In genomic region chr6:85765532-85765931, GRCm38 (mm10) we compare ENCODE assay signal across 11 mouse cellular contexts. TPM values are rescaled to one million over a fixed set of nuclear protein-coding genes. Genes with fewer than 3 reads are reported as not detected.
DNase-seq lines count a peak whose midpoint lies in the region; ATAC-seq and TF ChIP-seq lines count a peak whose summit lies in the region.
"Not testable (repeated sequence)": the region's sequence is repeated elsewhere in the genome, so short reads cannot be mapped to it uniquely, and the experiment has no call there.
"Had no signal": no experiment of that assay in that cellular context is flagged by ENCODE, and none has a peak within 500 bp of the region (broad histone marks: within the 10 kb centered on the region; RNA-seq: fewer than 3 reads in every experiment).

Gene Nat8f3, minus strand, starts transcription at chr6:85765754.

- not testable (repeated sequence) for TF ChIP-seq RAD21 in CH12.LX (IDR thresholded peaks at IDR 0.05; ENCODE audit: low read depth, low read length)

- 56% methylated on average over 13 of the region's 13 CpGs for WGBS in kidney, adult 2 months
- 67% methylated on average over 13 of the region's 13 CpGs for WGBS in midbrain, postnatal 0 days
- WGBS in stomach, postnatal 0 days: 63% methylated on average over 13 of the region's 13 CpGs

- not testable (repeated sequence) for H3K9me3 ChIP-seq in CH12.LX (replicated peaks; ENCODE audit: low read length); midbrain, postnatal 0 days (ENCODE audit: low read length); stomach, postnatal 0 days (ENCODE audit: control insufficient read depth, low read length)

- not testable (repeated sequence) for TF ChIP-seq EP300 in CH12.LX (IDR thresholded peaks at IDR 0.05; ENCODE audit: low read length); stomach, postnatal 0 days (optimal IDR thresholded peaks at IDR 0.05)

- H3K4me3 ChIP-seq in CH12.LX (replicated peaks in 1 of 3; ENCODE audit: low read depth in 2 of 3, low read length in 2 of 3, poor library complexity in 1 of 3); kidney, adult 2 months (ENCODE audit: insufficient read depth, low read depth, low read length); left cerebral cortex, adult 2 months; midbrain, postnatal 0 days (ENCODE audit: low read depth, low read length); stomach, postnatal 0 days (ENCODE audit: low read depth, low read length): not testable (repeated sequence)

- in situ Hi-C loops in CH12.LX (cut with MboI; ENCODE audit: low pct_ligation_motif_present, low pct_unique_long_range_greater_than_20kb, low sequenced_read_pairs): not testable (repeated sequence)

- not testable (repeated sequence) for H3K27ac ChIP-seq in CH12.LX (ENCODE audit: insufficient read depth, low read depth); kidney, adult 2 months (ENCODE audit: insufficient read depth, low read depth, low read length); left cerebral cortex, adult 2 months; midbrain, postnatal 0 days (ENCODE audit: low read depth, low read length); stomach, postnatal 0 days (replicated peaks)

- peak; percentile 1 for DNase-seq in CH12.LX (ENCODE audit: extremely low read depth)
- peak; percentile 29 for DNase-seq in adrenal gland, postnatal 25 days
- DNase-seq in embryo, embryonic 11 days: peak; percentile 2
- DNase-seq in heart, adult 11 months: peak; percentile 89
- peak; percentile 47 for DNase-seq in kidney, adult 2 months
- peak; percentile 19 to 24 for DNase-seq in left cerebral cortex, adult 2 months (ENCODE audit: extremely low spot score in 1 of 2, low spot score in 2 of 2)
- DNase-seq in midbrain, postnatal 0 days (ENCODE audit: low spot score): peak; percentile 8
- peak; percentile 21 for DNase-seq in stomach, postnatal 0 days (ENCODE audit: low spot score)

- intact Hi-C loops in left cerebral cortex, adult 2 months (cut with DNase I): not testable (repeated sequence)

- not testable (repeated sequence) for ATAC-seq in midbrain, postnatal 0 days (ENCODE audit: low FRiP score); stomach, postnatal 0 days (ENCODE audit: low FRiP score, low TSS enrichment)

- not testable (repeated sequence) for H3K79me2 ChIP-seq in CH12.LX (replicated peaks; ENCODE audit: control insufficient read depth, extremely low read depth, insufficient read depth, poor library complexity, severe bottlenecking)

- H3K9ac ChIP-seq in CH12.LX (ENCODE audit: insufficient read depth, low read depth); midbrain, postnatal 0 days (replicated peaks; ENCODE audit: low read length, poor library complexity, severe bottlenecking); stomach, postnatal 0 days (ENCODE audit: low read length): not testable (repeated sequence)

- not testable (repeated sequence) for H3K27me3 ChIP-seq in CH12.LX (replicated peaks); kidney, adult 2 months (replicated peaks; ENCODE audit: control insufficient read depth, insufficient read depth, low read length); midbrain, postnatal 0 days (ENCODE audit: insufficient read depth, low read length); stomach, postnatal 0 days (ENCODE audit: control insufficient read depth, insufficient read depth, low read length)

- H3K4me1 ChIP-seq in CH12.LX (ENCODE audit: control insufficient read depth in 1 of 2, insufficient read depth in 2 of 2); kidney, adult 2 months (ENCODE audit: control insufficient read depth, insufficient read depth, low read length); midbrain, postnatal 0 days (ENCODE audit: insufficient read depth, low read length); stomach, postnatal 0 days (replicated peaks; ENCODE audit: control insufficient read depth, insufficient read depth): not testable (repeated sequence)

- not testable (repeated sequence) for H3K36me3 ChIP-seq in CH12.LX (replicated peaks in 1 of 2; ENCODE audit: control insufficient read depth in 1 of 2, insufficient read depth in 1 of 2, low read length in 1 of 2); kidney, adult 2 months (ENCODE audit: control insufficient read depth, insufficient read depth, low read length); midbrain, postnatal 0 days (ENCODE audit: insufficient read depth, low read length); stomach, postnatal 0 days (ENCODE audit: control insufficient read depth, insufficient read depth, low read length)

- not testable (repeated sequence) for TF ChIP-seq POLR2A in CH12.LX (IDR thresholded peaks at IDR 0.05; ENCODE audit: low read depth, low read length); kidney, adult 2 months (IDR thresholded peaks at IDR 0.05; ENCODE audit: low read depth, low read length)

- dilution Hi-C loops in CH12.LX (cut with MboI; ENCODE audit: extremely low pct_ligation_motif_present, extremely low pct_unique_long_range_greater_than_20kb, low sequenced_read_pairs): not testable (repeated sequence)

- H3K4me2 ChIP-seq in CH12.LX (ENCODE audit: insufficient read depth, low read depth, poor library complexity, severe bottlenecking); midbrain, postnatal 0 days (ENCODE audit: low read depth, low read length, poor library complexity, severe bottlenecking); stomach, postnatal 0 days (replicated peaks; ENCODE audit: low read depth): not testable (repeated sequence)

- TF ChIP-seq CTCF in CH12.LX (conservative IDR thresholded peaks at IDR 0.05 in 1 of 2, IDR thresholded peaks at IDR 0.05 in 1 of 2; ENCODE audit: low read depth in 2 of 2, low read length in 2 of 2): peak in 1 of 2 experiments; percentile 44; a peak in 2 of 4 replicates
- TF ChIP-seq CTCF in kidney, adult 2 months (conservative IDR thresholded peaks at IDR 0.05; ENCODE audit: insufficient read depth, insufficient read length, low read depth, low read length): peak; percentile 24
- TF ChIP-seq CTCF in left cerebral cortex, adult 2 months (IDR thresholded peaks at IDR 0.05): peak; percentile 43
- peak; percentile 15 for TF ChIP-seq CTCF in midbrain, postnatal 0 days (IDR thresholded peaks at IDR 0.05)
- peak; percentile 44 for TF ChIP-seq CTCF in stomach, postnatal 0 days (IDR thresholded peaks at IDR 0.05; ENCODE audit: low read depth)

RNA-seq across cellular contexts. Expression of gene Nat8f3, which starts in this region (rescaled TPM):
- total RNA-seq in CH12.LX (2012; rRNA removed) (not detected in 2 replicates), CH12.LX (2014; rRNA removed) (not detected in 2 replicates)
- polyA plus RNA-seq in CH12.LX (2012; ENCODE audit: insufficient read length, low read depth): not detected in 2 replicates
- total RNA-seq in adrenal gland, postnatal 25 days (2021): 1.7 TPM in 1 of 2 replicates, not detected in the other
- polyA plus RNA-seq in kidney, adult 2 months (2012; rRNA removed): 43.5 and 54.4 TPM in 2 replicates
- 1 to 10 TPM; 4.5 to 5.9 TPM for total RNA-seq in left cerebral cortex, adult 2 months (2021)
- total RNA-seq in midbrain, postnatal 0 days (2014; rRNA removed): 0.16 and 0.19 TPM in 2 replicates
- 0.21 and 0.38 TPM in 2 replicates for polyA plus RNA-seq in midbrain, postnatal 0 days (2015; fragmentation: Nextera tagmentation; extraction: Ambion mirVana)
- 0.11 TPM in 1 of 2 replicates, not detected in the other for polyA plus RNA-seq in stomach, postnatal 0 days (2015; fragmentation: Nextera tagmentation; extraction: Ambion mirVana)
- total RNA-seq: neutrophil, adult 5-6 weeks had no signal
- polyA plus RNA-seq: erythroblast, embryonic 14.5 days; midbrain, embryonic 11.5 days had no signal

Comparison
In these comparisons a context has a peak if more than half of its experiments do, and no peak if none do; other contexts are left out.
1. RNA of gene Nat8f3 (polyA plus RNA-seq): 43.5 to 54.4 TPM in kidney, adult 2 months; 0.21 to 0.38 TPM in midbrain, postnatal 0 days, not detected in CH12.LX and 0.11 TPM in stomach, postnatal 0 days; every median in the first group is over 10 times any median in the second.
2. Peak in DNase-seq in CH12.LX; RNA of the gene not detected or under 1 TPM.
3. Peak in DNase-seq in midbrain, postnatal 0 days; RNA of the gene not detected or under 1 TPM.
4. Peak in DNase-seq in stomach, postnatal 0 days; RNA of the gene not detected or under 1 TPM.
5. DNase-seq: peak in every context shown above with its lines; median percentile 89 in heart, adult 11 months; 47 in kidney, adult 2 months; 29 in adrenal gland, postnatal 25 days; 22 in left cerebral cortex, adult 2 months; 21 in stomach, postnatal 0 days; 8 in midbrain, postnatal 0 days; 2 in embryo, embryonic 11 days; 1 in CH12.LX.